Mouse (Mus musculus): ENCODE results near the gene Immp2l. TPM values are rescaled to one million over a fixed set of nuclear protein-coding genes. Genes with fewer than 3 reads are reported as not detected.

Gene Immp2l
- polyA plus RNA-seq, 1 experiment from 2014 or later = 16.5 TPM

GRCm38 (mm10) chr12:41483593-41484451, 459.9 kb downstream of the Immp2l start:
- peak overlapping the region; percentile 70 for H3K4me2 ChIP-seq (replicated peaks)
- peak; percentile 48; the same call in 1 of the 2 replicates for ATAC-seq (ENCODE audit: low FRiP score, low read depth)
- H3K9me3 ChIP-seq = no peaks in the 10 kb centered on the region
- H3K36me3 ChIP-seq = no peaks in the 10 kb centered on the region
- H3K9ac ChIP-seq = peak overlapping the region; percentile 56
- 0 out of 2 replicates have a peak overlapping the region, but pooled peaks have one; percentile 3 for H3K27ac ChIP-seq
- peak overlapping the region; percentile 47 for H3K4me3 ChIP-seq
- peaks cover 28% of the 10 kb centered on the region; the same call in 1 of the 2 replicates for H3K4me1 ChIP-seq
- WGBS = 14% methylated on average over 23 of the region's 23 CpGs
- H3K27me3 ChIP-seq = no peaks in the 10 kb centered on the region

- no peak for ATAC-seq (ENCODE audit: low FRiP score, low read depth)
- H3K9ac ChIP-seq = peak overlapping the region; percentile 60
- H3K36me3 ChIP-seq = no peaks in the 10 kb centered on the region
- H3K4me1 ChIP-seq = peaks cover 28% of the 10 kb centered on the region; the same call in 1 of the 2 replicates
- peak overlapping the region; percentile 70 for H3K4me2 ChIP-seq (replicated peaks)
- H3K27me3 ChIP-seq = no peaks in the 10 kb centered on the region
- H3K27ac ChIP-seq = no peak overlapping the region
- peak overlapping the region; percentile 47 for H3K4me3 ChIP-seq
- 24% methylated on average over 16 of the region's 16 CpGs for WGBS
- H3K9me3 ChIP-seq = no peaks in the 10 kb centered on the region
Measured at GRCm38 (mm10) chr12:41484689-41485511, 461.0 kb downstream of the Immp2l start.

- H3K27ac ChIP-seq = no peak overlapping the region
Measured at GRCm38 (mm10) chr12:41485512-41486215, 461.8 kb downstream of the Immp2l start.

DNA sequence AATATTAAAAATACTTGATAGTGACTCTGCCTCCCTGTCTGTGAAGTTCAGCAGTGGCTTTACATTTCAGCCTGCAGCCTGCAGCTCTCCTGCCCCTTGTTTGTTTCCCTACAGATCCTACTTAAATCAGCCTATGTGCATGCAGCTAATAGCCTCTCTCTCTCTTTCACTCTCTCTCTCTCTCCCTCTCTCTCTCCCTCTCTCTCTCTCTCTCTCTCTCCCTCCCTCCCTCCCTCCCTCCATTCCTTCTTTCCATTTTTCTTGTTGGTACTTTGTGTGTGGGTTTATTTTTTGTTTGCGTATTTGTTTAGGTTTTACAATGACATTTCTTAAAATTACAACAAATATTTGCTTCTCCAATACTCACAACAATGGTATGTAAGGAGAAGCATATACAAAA, 462.4 kb downstream of the Immp2l start, which contains the start of gene Lrrn3:
TSS of gene Lrrn3 (minus strand) at position 101 of the 400 bp plus-strand sequence.
- Histone ChIP-seq H3K36me3 (no peaks in the 10 kb centered on the region), H3K9me3 (no peaks in the 10 kb centered on the region), H3K4me1 (peaks cover 28% of the 10 kb centered on the region; the same call in 1 of the 2 replicates), H3K4me3 (peak within 1 kb of the TSS; percentile 47), H3K27me3 (no peaks in the 10 kb centered on the region), H3K9ac (peak within 1 kb of the TSS; percentile 60), H3K4me2 (replicated peaks) (peak within 1 kb of the TSS; percentile 70), H3K27ac (no peak within 1 kb of the TSS)
- no peak for ATAC-seq (ENCODE audit: low FRiP score, low read depth)
- 94% methylated on average over 1 of the region's 1 CpGs for WGBS

More at GRCm38 (mm10) chr12:41485512-41486215, 461.8 kb downstream of the Immp2l start:
- Histone ChIP-seq H3K4me3 (peak overlapping the region; percentile 47), H3K27me3 (no peaks in the 10 kb centered on the region), H3K4me2 (replicated peaks) (peak overlapping the region; percentile 70), H3K9me3 (no peaks in the 10 kb centered on the region), H3K9ac (peak overlapping the region; percentile 60), H3K4me1 (peaks cover 28% of the 10 kb centered on the region; the same call in 1 of the 2 replicates), H3K36me3 (no peaks in the 10 kb centered on the region)
- peak; percentile 62; the same call in 1 of the 2 replicates for ATAC-seq (ENCODE audit: low FRiP score, low read depth)
- 19% methylated on average over 12 of the region's 12 CpGs for WGBS

GRCm38 (mm10) chr12:41487005-41487404, 463.1 kb downstream of the Immp2l start:
- H3K9ac ChIP-seq = no peak overlapping the region
- peaks cover 28% of the 10 kb centered on the region; the same call in 1 of the 2 replicates for H3K4me1 ChIP-seq
- WGBS = 25% methylated on average over 5 of the region's 5 CpGs
- ATAC-seq (ENCODE audit: low FRiP score, low read depth) = peak; percentile 42; the same call in 1 of the 2 replicates
- no peak overlapping the region for H3K27ac ChIP-seq
- no peaks in the 10 kb centered on the region for H3K27me3 ChIP-seq
- no peak overlapping the region for H3K4me3 ChIP-seq
- no peaks in the 10 kb centered on the region for H3K9me3 ChIP-seq
- H3K36me3 ChIP-seq = no peaks in the 10 kb centered on the region
- H3K4me2 ChIP-seq (replicated peaks) = no peak overlapping the region

DNA sequence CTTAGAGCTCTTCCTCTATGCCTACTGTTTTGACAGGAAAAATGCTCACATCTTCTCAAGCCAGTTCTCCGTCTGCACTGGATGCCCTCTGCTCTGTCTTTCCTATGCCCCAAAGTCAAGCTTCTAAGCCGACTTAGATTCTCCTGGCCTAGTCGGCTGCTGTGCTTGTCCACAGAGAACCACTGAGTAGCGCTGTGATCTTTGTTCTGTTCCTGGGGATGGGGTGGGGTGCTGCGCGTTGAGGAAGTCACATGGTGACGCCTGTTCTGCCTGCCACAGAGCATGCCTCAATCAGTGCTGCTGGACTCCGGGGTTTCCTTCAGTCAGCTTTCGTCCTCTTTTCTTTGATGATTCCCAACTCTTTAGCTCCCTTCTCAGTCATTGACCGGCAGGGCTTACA, 470.7 kb downstream of the Immp2l start:
- Histone ChIP-seq H3K4me2 (replicated peaks) (no peak overlapping the region), H3K36me3 (no peaks in the 10 kb centered on the region), H3K4me3 (no peak overlapping the region), H3K9ac (no peak overlapping the region), H3K4me1 (no peaks in the 10 kb centered on the region), H3K27ac (no peak overlapping the region), H3K27me3 (no peaks in the 10 kb centered on the region), H3K9me3 (no peaks in the 10 kb centered on the region)
- 36% methylated on average over 10 of the region's 10 CpGs for WGBS
- ATAC-seq (ENCODE audit: low FRiP score, low read depth) = no peak

- WGBS = 55% methylated on average over 9 of the region's 9 CpGs
- H3K9me3 ChIP-seq = no peaks in the 10 kb centered on the region
- no peaks in the 10 kb centered on the region for H3K36me3 ChIP-seq
- H3K9ac ChIP-seq = no peak overlapping the region
- no peak overlapping the region for H3K27ac ChIP-seq
- no peak for ATAC-seq (ENCODE audit: low FRiP score, low read depth)
- no peaks in the 10 kb centered on the region for H3K27me3 ChIP-seq
- no peak overlapping the region for H3K4me2 ChIP-seq (replicated peaks)
- H3K4me1 ChIP-seq = no peaks in the 10 kb centered on the region
- H3K4me3 ChIP-seq = no peak overlapping the region
Measured at GRCm38 (mm10) chr12:41500049-41500820, 476.3 kb downstream of the Immp2l start.

GRCm38 (mm10) chr12:41508610-41509009, 484.7 kb downstream of the Immp2l start:
- H3K27ac ChIP-seq = no peak overlapping the region
- H3K4me2 ChIP-seq (replicated peaks) = no peak overlapping the region
- no peaks in the 10 kb centered on the region for H3K36me3 ChIP-seq
- no peak for ATAC-seq (ENCODE audit: low FRiP score, low read depth)
- no peaks in the 10 kb centered on the region for H3K4me1 ChIP-seq
- WGBS = 78% methylated on average over 4 of the region's 4 CpGs
- no peaks in the 10 kb centered on the region for H3K9me3 ChIP-seq
- H3K9ac ChIP-seq = no peak overlapping the region
- no peak overlapping the region for H3K4me3 ChIP-seq
- H3K27me3 ChIP-seq = no peaks in the 10 kb centered on the region

GRCm38 (mm10) chr12:41510588-41510987, 486.7 kb downstream of the Immp2l start:
- Histone ChIP-seq H3K9me3 (no peaks in the 10 kb centered on the region), H3K4me1 (no peaks in the 10 kb centered on the region), H3K4me3 (no peak overlapping the region), H3K9ac (no peak overlapping the region), H3K27me3 (no peaks in the 10 kb centered on the region), H3K27ac (no peak overlapping the region), H3K36me3 (no peaks in the 10 kb centered on the region), H3K4me2 (replicated peaks) (no peak overlapping the region)
- WGBS = 81% methylated on average over 3 of the region's 3 CpGs
- ATAC-seq (ENCODE audit: low FRiP score, low read depth) = no peak

GRCm38 (mm10) chr12:41518897-41519296, 495.0 kb downstream of the Immp2l start:
- Histone ChIP-seq H3K9ac (no peak overlapping the region), H3K4me3 (no peak overlapping the region), H3K27ac (no peak overlapping the region), H3K9me3 (no peaks in the 10 kb centered on the region), H3K4me1 (no peaks in the 10 kb centered on the region), H3K4me2 (replicated peaks) (no peak overlapping the region), H3K36me3 (no peaks in the 10 kb centered on the region), H3K27me3 (no peaks in the 10 kb centered on the region)
- 64% methylated on average over 5 of the region's 5 CpGs for WGBS
- no peak for ATAC-seq (ENCODE audit: low FRiP score, low read depth)

DNA sequence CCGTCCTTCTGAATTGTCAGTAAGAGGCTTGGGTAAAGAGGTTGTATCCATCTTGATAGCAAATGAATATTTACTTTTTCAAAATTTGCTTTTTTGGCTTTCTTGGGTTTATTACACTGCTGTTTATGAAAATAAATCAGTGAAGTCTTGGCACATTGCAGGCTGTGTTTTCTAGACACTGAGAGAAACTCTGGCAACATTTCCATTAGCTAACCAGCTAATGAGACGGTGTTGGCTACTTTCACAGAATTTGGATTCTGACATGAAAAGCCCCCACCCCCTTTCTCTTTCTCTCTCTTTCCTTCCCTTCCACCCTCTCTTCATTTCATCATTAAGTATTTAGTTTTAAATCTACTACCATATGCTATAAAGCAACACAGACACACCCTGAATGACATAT, 496.4 kb downstream of the Immp2l start:
- no peak overlapping the region for H3K9ac ChIP-seq
- H3K4me2 ChIP-seq (replicated peaks) = no peak overlapping the region
- no peaks in the 10 kb centered on the region for H3K27me3 ChIP-seq
- H3K36me3 ChIP-seq = no peaks in the 10 kb centered on the region
- no peaks in the 10 kb centered on the region for H3K9me3 ChIP-seq
- H3K4me1 ChIP-seq = no peaks in the 10 kb centered on the region
- no peak for ATAC-seq (ENCODE audit: low FRiP score, low read depth)
- WGBS = 81% methylated on average over 2 of the region's 2 CpGs
- H3K27ac ChIP-seq = no peak overlapping the region
- no peak overlapping the region for H3K4me3 ChIP-seq
